Mouse (Mus musculus): ENCODE data around the gene Map3k5. TPM values are rescaled to one million over a fixed set of nuclear protein-coding genes. Genes with fewer than 3 reads are reported as not detected.

Gene Map3k5
- polyA plus RNA-seq, 1 experiment = 12.1 TPM

DNA sequence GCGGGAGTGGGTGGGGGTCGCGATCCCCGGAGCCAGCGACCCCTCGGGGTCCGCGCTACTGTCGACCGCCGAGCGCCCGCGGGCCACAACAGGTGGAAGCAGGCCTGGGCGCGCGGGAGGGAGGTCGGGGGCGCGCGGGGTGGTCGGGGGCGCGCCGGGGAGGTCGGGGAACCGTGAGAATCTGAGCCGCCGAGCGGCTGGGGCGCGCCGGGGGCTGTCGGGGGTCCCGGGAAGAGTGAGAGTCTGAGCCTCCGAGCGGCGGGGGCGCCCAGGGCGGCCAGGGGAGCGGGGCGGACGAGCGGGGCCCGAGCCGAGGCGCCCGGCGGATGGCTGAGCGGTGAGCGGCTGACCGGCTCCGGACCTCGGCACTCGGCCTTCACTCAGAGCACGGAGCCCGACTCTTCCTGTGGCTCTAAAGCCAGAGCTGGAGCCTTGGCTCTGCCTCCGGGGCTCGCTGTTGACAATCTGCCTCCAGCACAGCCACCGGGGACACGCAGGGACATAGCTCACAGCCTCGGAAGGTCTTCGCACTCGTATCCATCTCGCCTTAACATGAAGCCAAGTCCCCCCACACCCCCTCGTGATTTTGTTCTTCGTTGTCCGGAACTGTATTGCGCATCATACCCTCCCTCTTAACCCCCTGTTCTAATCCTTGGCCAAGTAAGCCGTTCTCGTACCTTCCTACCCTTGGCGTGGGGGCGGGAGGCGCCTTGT is 215.0 kb downstream of the Map3k5 start:
- TF ChIP-seq CTCF (IDR thresholded peaks at IDR 0.05; ENCODE audit: borderline replicate concordance, insufficient read depth, low read depth, low read length) (no peak), POLR2A (IDR thresholded peaks at IDR 0.05; ENCODE audit: borderline replicate concordance, insufficient read depth, low read length) (no peak)
- DNase-seq = peak; percentile 80 to 81
- Histone ChIP-seq H3K27me3 (ENCODE audit: control insufficient read depth, insufficient read depth, low read length) (no peaks in the 10 kb centered on the region), H3K27ac (ENCODE audit: insufficient read depth, low read length) (peak overlapping the region; percentile 30), H3K4me3 (replicated peaks; ENCODE audit: insufficient read depth, low read depth, low read length) (peak overlapping the region; percentile 96), H3K4me1 (ENCODE audit: control insufficient read depth, insufficient read depth, low read length) (no peaks in the 10 kb centered on the region)
- WGBS = 1% methylated on average over 74 of the region's 74 CpGs

DNA sequence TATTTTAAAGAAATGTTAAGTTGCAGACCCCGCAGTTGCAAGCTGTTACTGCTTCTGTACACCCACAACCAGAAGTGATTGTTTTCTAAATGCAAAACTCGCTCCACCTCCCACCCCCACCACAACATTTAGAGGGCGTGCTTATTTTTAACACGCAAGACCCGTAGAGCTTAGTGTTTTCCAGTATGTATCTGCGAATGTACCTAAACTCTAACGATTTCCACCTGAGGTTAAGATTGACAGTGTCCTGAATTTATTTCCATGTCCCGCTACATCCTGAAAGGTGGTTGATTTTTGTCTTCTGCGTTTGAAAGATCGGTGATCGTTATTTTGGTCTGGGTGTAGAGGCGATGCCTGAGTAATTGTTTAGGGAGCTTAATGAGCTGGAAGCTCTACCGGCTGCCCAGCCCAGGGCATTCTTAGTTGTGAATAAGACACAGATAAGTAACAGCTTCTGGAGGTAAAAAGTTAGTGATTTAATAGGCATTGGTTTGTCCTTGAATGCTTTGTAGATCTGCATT is 215.6 kb downstream of the Map3k5 start:
- WGBS = under 1% methylated on average over 13 of the region's 13 CpGs
- Histone ChIP-seq H3K27me3 (ENCODE audit: control insufficient read depth, insufficient read depth, low read length) (no peaks in the 10 kb centered on the region), H3K4me3 (replicated peaks; ENCODE audit: insufficient read depth, low read depth, low read length) (peak overlapping the region; percentile 96), H3K27ac (ENCODE audit: insufficient read depth, low read length) (peak overlapping the region; percentile 30; the same call in 1 of the 2 replicates), H3K4me1 (ENCODE audit: control insufficient read depth, insufficient read depth, low read length) (peaks cover 2% of the 10 kb centered on the region; the same call in 1 of the 2 replicates)
- no peak for DNase-seq
- TF ChIP-seq CTCF (IDR thresholded peaks at IDR 0.05; ENCODE audit: borderline replicate concordance, insufficient read depth, low read depth, low read length) (no peak), POLR2A (IDR thresholded peaks at IDR 0.05; ENCODE audit: borderline replicate concordance, insufficient read depth, low read length) (no peak)

DNA sequence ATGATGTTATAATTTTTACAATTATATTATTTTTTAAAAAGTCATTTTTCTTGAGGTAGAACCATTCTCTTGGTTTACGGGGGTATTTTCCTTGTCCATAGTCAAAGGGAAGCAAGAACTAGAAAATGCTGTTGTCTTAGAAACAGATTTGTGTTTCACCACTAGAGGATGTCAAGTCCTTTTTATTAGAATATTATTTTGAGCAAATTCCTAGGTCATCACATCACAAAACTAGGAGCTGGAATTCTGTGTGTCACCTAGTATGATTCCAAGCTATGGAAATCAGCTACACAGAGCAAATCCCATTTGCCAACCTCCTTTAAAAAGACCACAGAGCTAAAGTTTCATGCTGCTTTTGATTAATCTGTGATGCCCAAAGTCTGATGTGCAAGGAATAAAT is 217.9 kb downstream of the Map3k5 start:
- 72% methylated on average over 1 of the region's 1 CpGs for WGBS
- DNase-seq = no peak
- Histone ChIP-seq H3K4me3 (replicated peaks; ENCODE audit: insufficient read depth, low read depth, low read length) (no peak overlapping the region), H3K4me1 (ENCODE audit: control insufficient read depth, insufficient read depth, low read length) (peaks cover 8% of the 10 kb centered on the region; the same call in 1 of the 2 replicates), H3K27me3 (ENCODE audit: control insufficient read depth, insufficient read depth, low read length) (no peaks in the 10 kb centered on the region), H3K27ac (ENCODE audit: insufficient read depth, low read length) (no peak overlapping the region)
- TF ChIP-seq CTCF (IDR thresholded peaks at IDR 0.05; ENCODE audit: borderline replicate concordance, insufficient read depth, low read depth, low read length) (peak; percentile 36; the same call in 1 of the 2 replicates), POLR2A (IDR thresholded peaks at IDR 0.05; ENCODE audit: borderline replicate concordance, insufficient read depth, low read length) (no peak)

DNA sequence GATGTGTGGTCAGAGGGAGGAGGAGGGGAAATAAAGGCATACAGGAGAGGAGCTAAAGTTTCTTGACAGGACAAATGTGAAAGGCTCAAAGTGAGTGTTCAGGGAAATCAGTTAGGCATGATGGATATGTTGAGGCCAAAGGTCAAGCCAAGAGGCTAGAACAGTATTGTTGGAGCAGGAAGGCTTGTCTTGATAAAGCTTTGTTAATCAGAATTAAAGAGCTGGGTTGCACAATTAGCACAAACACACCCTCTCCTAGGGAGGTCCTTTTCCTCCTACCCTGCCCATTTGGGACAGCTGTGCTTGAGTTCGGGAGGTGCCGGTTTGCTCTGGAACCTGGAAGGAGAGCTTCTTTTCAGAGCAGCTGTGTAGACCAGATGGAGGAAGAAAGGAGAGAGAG is 219.2 kb downstream of the Map3k5 start:
- H3K4me3 ChIP-seq (replicated peaks; ENCODE audit: insufficient read depth, low read depth, low read length) = no peak overlapping the region
- H3K4me1 ChIP-seq (ENCODE audit: control insufficient read depth, insufficient read depth, low read length) = peaks cover 11% of the 10 kb centered on the region; the same call in 1 of the 2 replicates
- no peak for TF ChIP-seq CTCF (IDR thresholded peaks at IDR 0.05; ENCODE audit: borderline replicate concordance, insufficient read depth, low read depth, low read length)
- TF ChIP-seq POLR2A (IDR thresholded peaks at IDR 0.05; ENCODE audit: borderline replicate concordance, insufficient read depth, low read length) = no peak
- H3K27me3 ChIP-seq (ENCODE audit: control insufficient read depth, insufficient read depth, low read length) = no peaks in the 10 kb centered on the region
- H3K27ac ChIP-seq (ENCODE audit: insufficient read depth, low read length) = no peak overlapping the region
- 72% methylated on average over 2 of the region's 2 CpGs for WGBS
- DNase-seq = no peak

DNA sequence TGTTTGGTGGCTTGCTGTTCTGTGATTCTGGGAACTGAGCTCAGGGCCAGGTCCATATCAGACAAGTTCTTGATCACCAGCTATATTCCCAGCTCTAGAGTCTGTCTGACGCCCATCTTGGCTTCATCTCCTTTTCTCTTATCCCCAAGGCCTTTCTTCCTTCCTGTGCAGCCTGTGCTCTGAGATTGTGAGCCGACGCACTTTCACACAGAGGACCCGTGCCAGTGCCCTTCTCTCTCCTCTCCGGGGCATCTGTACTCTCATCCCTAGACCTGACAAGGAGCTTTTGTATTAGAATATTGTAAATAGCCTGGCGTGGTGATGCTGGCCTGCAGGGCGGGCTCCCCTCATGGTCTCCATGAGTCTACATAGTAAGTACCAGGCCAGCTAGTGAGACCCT is 221.1 kb downstream of the Map3k5 start:
- no peak for TF ChIP-seq POLR2A (IDR thresholded peaks at IDR 0.05; ENCODE audit: borderline replicate concordance, insufficient read depth, low read length)
- no peak for TF ChIP-seq CTCF (IDR thresholded peaks at IDR 0.05; ENCODE audit: borderline replicate concordance, insufficient read depth, low read depth, low read length)
- no peaks in the 10 kb centered on the region for H3K27me3 ChIP-seq (ENCODE audit: control insufficient read depth, insufficient read depth, low read length)
- DNase-seq = no peak
- H3K4me1 ChIP-seq (ENCODE audit: control insufficient read depth, insufficient read depth, low read length) = peaks cover 20% of the 10 kb centered on the region; the same call in 1 of the 2 replicates
- H3K27ac ChIP-seq (ENCODE audit: insufficient read depth, low read length) = peak overlapping the region; percentile 73
- WGBS = 32% methylated on average over 7 of the region's 7 CpGs
- no peak overlapping the region for H3K4me3 ChIP-seq (replicated peaks; ENCODE audit: insufficient read depth, low read depth, low read length)

DNA sequence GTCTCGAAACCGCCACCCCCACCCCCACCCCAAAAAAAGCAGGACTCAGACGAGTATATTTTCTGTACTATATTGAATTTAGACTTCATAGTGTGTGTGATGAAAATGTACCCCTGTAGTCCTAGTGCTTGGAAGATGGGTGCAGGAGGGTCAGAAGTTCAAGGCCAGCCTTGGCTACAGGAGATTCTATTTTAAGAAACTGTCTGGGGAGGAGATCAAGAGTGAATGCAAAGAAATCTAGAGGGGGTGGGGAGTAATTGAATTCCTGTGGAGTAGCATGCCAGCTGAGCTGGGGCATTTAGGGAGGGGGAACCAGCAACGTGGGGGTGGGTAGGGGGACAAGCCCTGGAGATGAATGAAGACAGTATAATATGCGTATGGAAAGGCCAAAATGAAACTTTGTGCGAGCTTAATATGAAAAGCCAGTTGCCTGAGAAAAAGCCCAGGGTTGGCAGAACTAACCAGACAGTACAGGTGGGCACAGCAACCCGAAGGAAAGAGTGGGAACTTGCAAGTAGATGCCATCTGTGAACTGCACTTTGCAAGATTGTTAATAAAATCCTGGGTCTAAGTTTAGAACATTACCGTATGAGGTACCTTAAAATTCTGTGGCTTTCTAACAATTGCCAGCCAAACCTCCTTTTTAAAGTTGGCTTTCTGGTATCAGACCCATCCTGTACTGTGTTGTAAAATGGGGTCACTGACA is 222.9 kb downstream of the Map3k5 start:
- H3K4me3 ChIP-seq (replicated peaks; ENCODE audit: insufficient read depth, low read depth, low read length) = no peak overlapping the region
- WGBS = 71% methylated on average over 8 of the region's 8 CpGs
- H3K27me3 ChIP-seq (ENCODE audit: control insufficient read depth, insufficient read depth, low read length) = no peaks in the 10 kb centered on the region
- DNase-seq = no peak
- TF ChIP-seq POLR2A (IDR thresholded peaks at IDR 0.05; ENCODE audit: borderline replicate concordance, insufficient read depth, low read length) = no peak
- no peak for TF ChIP-seq CTCF (IDR thresholded peaks at IDR 0.05; ENCODE audit: borderline replicate concordance, insufficient read depth, low read depth, low read length)
- H3K4me1 ChIP-seq (ENCODE audit: control insufficient read depth, insufficient read depth, low read length) = peaks cover 20% of the 10 kb centered on the region; the same call in 1 of the 2 replicates
- H3K27ac ChIP-seq (ENCODE audit: insufficient read depth, low read length) = no peak overlapping the region

DNA sequence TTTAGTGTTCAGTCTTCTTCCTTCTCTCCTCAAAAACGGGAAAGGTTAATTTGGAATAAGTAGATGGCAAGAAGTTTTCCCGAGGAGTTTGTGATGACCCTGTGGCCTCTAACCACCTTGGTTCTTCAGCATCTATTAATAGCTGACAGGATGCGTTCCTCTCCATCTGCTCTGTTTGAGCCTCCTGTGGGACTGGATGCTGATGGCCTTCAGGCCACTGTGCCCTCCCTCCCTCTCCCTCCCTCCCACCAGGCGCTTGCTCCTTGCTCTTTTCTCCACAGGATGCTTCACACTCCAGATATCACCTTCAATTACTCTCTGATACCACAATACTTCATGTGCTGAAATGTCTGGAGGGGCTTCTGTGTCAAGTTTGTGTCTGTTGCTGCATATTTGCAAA is 224.5 kb downstream of the Map3k5 start:
- peak; percentile 42 to 64 for DNase-seq
- no peak for TF ChIP-seq POLR2A (IDR thresholded peaks at IDR 0.05; ENCODE audit: borderline replicate concordance, insufficient read depth, low read length)
- no peak for TF ChIP-seq CTCF (IDR thresholded peaks at IDR 0.05; ENCODE audit: borderline replicate concordance, insufficient read depth, low read depth, low read length)
- H3K27ac ChIP-seq (ENCODE audit: insufficient read depth, low read length) = no peak overlapping the region
- 20% methylated on average over 4 of the region's 4 CpGs for WGBS
- no peak overlapping the region for H3K4me3 ChIP-seq (replicated peaks; ENCODE audit: insufficient read depth, low read depth, low read length)
- peaks cover 20% of the 10 kb centered on the region; the same call in 1 of the 2 replicates for H3K4me1 ChIP-seq (ENCODE audit: control insufficient read depth, insufficient read depth, low read length)
- H3K27me3 ChIP-seq (ENCODE audit: control insufficient read depth, insufficient read depth, low read length) = no peaks in the 10 kb centered on the region

Measured in cerebellum, adult 2 months (tissue).